Mouse (Mus musculus) cerebellum, adult 11-12 months (tissue): ENCODE measurements at regions not wholly inside any gene's neighbourhood (a gene's known extent, or its start where the extent isn't known, plus 50 kb on each side); places are given as distances from the start of the nearest gene placed in this dataset.

Experiments
- DNase-seq: peaks from one replicate; pipeline ENCODE4 v3.0.0; 2022

DNA sequence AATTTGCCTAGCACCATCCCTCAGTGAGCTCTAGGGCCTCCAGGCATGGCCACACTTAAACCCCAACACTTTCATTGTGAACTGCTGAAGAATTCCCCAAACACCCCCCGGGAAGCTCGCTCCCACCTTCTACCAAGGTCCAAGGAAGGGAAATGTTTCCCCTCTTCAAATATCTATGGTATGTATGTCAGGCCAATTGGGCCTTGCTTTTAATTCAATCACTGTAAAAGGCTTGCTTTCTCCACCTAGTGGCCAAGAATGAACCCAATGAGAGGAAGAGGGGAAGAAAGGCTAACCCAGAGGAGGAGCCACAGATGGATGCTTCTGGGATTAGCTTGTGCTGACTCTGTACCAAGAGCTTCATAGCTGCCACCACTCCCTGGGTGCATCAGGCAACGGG lies 336.3 kb upstream of the Tgfbr2 start:
- DNase-seq: no peak

DNA sequence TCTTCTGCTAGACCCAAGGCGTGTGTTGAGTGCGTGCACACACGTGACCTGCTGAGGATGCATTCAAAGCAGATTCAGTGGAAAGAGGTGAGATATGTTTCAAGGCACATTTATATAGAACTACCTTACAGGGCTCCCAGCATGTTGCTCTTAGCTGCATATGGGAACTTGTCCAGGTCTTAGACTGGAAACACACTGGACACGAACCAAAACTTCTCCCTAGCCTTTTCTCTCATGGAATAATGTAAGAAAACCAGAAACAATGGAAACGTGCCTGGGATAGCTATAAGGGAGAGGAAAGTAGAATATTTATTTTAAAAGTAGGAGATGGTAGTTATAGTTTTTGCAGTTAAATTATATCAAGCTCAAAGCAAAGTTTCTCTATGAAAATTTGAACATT lies 332.6 kb upstream of the Tgfbr2 start:
- no peak for DNase-seq

DNA sequence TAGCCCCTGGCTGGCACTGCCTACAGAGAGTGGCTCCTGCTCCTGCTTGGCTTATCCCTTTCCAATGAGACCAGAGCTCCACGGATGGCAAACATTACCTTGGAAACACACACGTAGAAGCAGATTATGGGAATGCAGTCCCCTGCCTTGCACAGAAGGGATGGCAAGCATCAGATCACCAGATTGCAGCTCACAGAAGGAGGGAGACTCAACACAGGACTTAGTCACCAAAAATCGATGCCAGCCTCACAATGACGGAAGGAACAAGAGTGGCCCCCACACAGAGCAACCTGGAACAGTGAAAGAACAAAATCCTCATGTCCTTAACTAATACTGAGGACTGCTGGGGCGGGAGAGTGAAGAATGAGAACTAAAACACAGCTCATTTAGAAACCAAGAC lies 327.7 kb upstream of the Tgfbr2 start:
- DNase-seq: peak; percentile 6

DNA sequence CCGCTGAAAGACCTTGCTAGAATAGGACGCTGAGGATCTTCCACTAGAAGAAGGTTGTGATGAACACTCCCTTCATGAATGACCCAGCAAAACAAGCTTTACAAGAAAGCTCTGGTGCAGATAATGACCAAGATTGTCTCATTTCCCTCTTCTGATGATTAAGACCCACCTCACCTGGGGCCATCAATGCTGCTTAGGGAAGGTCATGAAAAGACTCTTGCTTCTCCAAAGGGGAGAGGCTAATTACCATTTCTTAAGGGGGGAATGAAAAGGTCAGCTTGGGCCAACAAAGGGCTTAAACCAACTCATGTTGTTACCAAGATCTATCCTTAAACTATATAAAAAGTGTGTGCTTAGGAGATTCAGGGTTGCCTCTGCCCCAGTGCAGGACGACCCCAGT lies 325.8 kb upstream of the Tgfbr2 start:
- DNase-seq: no peak

DNA sequence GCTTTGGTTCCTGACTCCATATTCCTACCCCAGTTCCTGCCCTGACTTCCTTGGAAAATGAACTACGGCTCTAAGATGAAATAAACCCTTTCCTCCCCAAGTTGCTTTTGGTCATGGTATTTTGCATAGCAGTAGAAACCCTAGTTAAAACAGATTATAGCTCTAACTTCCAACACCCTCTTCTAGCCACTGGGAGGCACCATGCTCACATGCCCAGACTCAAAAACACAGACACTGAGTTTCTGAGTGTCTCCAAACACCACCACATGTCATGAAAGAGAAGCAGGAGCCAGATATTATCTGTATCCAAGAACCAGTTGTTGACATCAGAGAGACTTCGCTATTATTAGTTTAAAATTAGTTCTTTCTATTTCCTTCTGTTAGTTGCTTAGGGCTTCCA lies 316.1 kb upstream of the Tgfbr2 start:
- no peak for DNase-seq

DNA sequence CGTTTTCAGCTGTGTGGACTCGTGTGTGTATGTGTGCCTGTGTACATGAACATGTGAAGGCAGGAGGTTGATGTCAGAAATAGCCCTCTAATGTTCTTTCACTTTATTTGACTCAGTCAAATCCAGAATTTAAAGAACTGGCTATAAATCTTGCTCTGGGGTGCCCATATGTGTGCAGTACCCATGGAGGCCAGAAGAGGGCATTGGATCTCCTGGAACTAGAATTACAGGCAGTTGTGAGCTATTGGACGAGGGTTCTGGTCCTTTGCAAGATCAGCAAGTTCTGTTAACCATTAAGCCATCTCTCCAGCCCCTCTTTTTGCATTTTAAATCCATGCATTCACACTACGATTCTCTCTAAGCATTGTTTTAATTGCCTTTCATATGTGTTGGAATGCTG lies 314.6 kb upstream of the Tgfbr2 start:
- no peak for DNase-seq

DNA sequence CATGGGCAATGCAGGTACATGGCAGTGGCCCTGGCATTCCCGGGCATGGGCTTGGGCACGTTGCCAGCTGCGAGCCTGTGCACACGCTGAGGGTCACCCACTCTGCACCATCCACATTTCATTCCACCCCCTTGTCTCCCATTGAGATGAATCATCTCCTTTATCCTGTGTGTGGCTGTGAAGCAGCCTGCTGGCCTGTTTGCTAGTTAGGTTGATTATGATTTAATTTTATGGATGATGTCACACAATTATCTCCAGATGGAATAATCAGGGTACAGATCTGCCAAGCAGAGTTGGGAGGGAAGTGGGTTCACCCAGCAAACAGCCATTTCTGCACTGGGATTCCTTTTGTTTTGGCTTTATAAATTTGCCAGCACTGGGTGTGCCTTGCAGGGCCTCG lies 314.1 kb upstream of the Tgfbr2 start:
- no peak for DNase-seq

DNA sequence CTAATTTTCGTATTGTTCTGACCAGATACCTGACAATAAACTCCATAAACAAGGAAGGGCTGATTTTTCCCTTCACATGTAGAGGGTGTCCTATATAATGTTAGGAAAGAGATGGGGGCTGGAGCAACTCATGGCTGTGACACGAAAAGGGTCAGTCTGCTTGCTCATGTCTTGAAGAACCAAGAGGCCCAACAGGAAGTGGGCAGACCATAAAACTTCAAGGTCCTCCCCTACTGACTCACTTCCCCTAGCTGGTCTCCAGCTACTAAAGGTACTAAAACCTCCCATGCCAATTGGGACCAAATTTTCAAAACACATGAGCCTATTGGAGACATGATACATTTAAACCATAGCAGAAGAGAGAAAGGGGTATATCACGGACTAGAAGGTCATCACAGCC lies 302.1 kb upstream of the Tgfbr2 start:
- DNase-seq: no peak

DNA sequence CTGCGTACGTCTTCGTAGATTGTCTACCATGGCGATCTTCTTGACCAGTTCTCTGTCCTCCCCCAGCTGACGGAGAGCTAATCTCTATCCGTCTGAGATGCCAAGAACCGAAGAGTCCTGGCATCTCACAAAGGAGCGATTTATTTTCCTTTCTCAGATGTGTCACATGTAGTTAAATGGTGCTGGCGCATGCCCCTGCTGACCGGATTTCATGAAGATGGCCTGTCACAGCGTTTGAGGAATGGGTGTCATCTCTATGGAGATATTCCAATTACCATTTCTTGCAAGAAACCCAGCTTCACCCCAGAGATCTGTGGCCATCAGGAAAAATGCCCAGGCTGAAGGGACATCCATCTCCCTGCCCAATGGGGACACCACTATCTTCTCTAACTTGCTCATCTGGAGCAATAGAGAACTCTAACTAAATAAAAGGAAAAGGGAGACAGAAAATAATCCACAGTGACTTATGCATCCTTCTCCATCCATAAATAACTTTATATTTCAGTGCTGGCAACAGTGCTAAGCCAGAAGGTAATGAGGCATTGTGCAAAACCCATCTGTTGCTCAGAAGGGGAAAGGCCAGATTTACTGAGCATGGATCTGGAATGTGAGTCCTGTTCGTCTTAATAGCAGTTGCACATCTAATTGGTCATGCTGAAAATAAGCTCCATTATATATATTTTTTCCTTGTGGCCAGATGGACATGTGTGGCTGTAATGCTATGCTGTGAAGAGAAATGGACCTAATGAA lies 300.2 kb upstream of the Tgfbr2 start:
- DNase-seq: no peak

DNA sequence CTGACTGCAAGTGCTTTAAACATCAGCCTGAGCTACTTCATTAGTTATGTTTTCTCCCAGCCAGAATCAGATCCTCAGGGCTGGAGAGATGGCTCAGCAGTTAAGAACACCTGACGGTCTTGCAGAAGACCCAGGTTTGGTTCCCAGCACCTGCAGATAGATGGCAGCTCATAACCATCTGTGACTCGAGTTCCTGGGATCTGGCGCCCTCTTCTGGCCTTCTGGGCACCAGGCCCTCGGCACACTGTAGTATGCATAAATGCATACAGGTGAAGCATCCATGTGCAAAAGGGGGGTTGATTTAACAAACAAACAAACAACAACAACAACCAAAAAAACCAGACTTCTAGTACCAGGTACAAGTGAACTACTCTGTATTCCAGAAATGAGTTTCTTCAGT lies 297.7 kb upstream of the Tgfbr2 start:
- DNase-seq: no peak

DNA sequence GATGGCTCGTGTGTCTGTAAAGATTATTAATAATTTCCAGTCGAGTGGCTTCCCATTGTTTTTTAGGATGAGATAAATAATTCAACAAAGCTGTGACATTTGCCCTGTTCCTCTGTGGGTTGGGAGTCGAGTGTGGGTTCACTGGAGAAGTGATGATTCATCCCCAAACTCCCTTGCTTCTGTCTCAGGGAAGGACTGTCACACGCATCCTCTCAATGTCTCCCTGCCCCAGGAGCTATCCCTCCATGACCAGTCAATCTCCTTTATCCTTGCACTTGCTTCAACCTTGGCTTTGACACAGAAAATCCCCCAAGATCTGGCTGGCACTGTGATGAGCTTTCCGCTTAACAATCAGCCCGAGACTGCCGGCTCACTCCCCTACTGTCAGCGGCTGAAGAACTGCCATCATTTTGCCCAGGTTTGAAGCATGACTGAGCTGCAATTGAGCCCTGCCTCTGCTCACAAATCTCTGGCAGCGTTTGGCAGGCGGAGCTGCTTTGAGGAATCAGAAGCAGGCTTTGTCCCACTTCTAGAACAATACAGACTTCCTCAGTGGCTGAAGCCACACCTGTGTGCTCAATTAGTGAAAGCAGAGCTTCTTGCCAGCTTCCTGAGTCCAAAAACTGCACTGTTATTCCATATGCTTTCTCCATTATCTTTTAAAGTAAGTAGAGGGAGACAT lies 293.6 kb upstream of the Tgfbr2 start:
- DNase-seq: no peak

DNA sequence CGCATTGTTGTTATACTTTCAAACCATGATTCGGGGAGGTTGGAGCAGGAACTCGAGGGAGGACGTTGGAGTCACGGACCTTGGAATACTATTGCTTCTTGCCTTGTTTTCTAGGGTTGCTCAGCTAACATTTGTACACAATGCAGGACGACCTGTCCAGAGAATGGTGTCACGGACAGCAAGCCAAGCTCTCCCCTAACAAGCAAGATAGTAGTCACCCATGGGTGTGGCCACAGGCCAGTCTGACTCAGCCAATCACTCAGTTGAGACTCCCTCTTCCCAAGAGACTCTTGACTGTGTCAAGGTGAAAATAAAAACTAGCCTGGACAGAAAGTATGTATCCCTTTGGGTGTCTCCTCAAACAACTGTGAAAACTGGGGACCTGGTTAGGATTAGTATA lies 291.2 kb upstream of the Tgfbr2 start:
- no peak for DNase-seq

DNA sequence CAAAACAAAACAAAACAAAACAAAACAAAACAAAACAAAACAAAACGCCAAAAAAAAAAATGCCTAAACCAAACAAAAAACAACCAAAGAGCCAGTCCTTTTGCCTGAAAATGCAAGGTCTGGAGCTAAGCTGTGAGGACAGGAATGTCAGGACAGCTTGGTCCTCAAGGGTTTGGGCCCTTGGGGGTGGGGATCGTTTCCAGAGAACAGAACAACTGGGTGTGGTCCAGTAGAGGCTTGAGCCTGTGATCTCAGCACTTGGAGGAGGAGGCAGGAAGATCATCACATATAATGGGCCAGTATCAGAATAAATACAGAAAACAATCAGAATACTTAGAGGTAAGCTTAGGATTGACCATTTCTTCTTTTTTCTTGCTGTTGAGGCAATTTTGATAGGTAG lies 289.5 kb upstream of the Tgfbr2 start:
- DNase-seq: no peak

DNA sequence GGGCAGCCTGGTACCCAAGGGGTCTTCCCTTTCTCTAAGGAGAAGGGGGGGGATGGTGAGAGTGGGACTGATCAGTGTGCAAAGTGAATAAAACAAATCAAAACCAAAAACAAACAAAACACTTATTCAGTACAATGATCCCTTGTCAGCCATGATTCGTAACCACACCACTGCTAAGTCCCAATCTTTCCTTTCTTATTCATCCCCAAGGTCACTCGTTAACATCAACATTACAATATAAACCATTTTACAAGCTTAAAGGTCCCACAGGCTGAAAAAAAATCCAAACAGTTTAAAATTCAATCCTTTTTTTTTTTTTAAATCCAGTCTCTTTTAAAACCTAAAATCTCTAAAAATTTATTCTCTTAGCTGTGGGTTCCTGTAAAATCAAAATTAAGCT lies 287.1 kb upstream of the Tgfbr2 start:
- no peak for DNase-seq

DNA sequence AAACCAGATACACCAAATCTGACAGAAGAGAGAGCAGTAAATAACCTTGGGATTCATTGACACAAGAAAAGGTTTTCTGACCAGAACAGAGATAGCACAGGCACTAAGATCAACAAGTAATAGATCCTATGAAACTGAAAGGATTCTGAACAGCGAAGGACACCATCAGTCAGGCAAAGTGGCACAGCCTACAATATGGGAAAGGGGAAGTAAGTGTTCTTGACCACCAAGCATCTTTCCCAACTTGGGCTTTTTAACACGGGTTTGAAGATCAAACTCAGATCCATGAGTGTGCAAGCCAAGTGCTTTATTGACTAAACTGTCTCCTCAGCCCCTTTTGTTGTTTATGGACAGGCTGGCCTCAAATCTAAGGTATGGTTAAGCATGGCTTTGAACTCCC lies 284.9 kb upstream of the Tgfbr2 start:
- no peak for DNase-seq

DNA sequence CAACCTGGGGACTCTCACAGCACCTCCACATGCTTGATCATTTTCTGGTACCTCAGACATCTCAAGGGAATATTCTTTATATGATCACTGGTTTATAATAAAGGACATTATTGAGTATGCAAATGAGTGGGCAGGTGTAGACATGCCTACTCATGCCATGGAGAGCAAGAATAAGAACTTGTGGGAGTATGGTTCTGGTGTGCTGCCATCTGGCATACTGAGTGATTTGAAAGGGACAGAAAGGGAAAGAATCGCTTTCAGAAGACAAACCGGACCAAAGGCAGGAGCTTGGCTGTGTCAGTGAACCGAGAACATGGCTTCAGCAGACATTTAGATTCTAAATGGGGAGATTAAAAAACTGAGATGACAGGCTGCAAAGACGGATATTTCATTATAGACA lies 276.9 kb upstream of the Tgfbr2 start:
- DNase-seq: no peak

DNA sequence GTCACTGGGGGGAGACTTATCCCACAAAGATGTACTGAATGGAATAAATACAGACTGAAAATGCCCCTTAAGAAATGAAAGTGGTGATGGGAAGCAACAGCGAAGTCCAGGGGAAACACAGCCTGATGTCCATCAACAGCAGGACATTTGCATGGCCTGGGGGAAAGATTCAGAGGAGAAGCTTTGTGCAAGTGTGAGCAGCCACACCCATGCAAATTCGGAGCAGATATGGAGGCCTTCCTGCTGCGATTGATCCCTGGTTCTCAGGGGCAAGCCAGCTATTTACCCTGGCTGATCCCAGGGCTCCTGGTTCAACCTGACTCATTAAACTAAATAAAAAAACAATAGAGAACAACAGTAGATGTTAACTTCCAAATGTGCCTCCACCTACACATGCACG lies 275.7 kb upstream of the Tgfbr2 start:
- DNase-seq: no peak

DNA sequence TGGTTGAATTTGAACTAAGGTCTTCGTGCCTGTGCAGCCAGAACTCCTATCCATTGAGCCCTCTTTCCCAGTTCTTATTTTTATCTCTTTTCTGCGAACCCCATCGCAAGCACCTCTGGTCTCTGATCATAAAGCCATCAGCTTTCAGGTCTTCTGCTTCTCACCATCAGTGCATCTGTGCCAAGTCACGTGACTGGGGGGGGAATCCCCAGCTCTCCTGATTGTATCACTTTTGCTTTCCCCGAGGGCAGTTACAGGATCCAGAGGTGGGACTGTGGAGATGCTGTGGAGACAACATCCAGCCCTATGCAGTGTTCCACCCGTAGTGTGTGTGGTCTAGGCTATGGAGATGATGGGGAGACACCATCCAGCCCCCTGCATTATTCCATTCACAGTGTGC lies 272.6 kb upstream of the Tgfbr2 start:
- DNase-seq: no peak

DNA sequence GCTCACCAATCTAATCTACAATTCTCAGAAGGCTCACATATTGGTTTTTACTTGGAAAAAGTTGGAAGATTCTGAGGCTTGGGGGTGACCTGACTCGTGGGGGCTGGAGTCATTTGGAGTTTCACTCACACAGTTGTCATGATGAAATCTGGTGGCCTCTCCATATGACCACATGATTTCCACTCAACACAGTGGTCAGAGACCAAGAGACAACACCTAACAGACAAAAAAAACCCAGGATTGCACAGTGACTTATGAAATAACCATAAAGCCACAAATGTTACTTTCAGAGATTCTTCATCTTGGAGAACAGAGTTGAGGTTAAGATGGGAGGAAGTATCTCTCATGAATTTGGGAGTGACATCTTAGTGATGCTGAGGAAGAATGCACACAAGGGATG lies 263.4 kb upstream of the Tgfbr2 start:
- no peak for DNase-seq

DNA sequence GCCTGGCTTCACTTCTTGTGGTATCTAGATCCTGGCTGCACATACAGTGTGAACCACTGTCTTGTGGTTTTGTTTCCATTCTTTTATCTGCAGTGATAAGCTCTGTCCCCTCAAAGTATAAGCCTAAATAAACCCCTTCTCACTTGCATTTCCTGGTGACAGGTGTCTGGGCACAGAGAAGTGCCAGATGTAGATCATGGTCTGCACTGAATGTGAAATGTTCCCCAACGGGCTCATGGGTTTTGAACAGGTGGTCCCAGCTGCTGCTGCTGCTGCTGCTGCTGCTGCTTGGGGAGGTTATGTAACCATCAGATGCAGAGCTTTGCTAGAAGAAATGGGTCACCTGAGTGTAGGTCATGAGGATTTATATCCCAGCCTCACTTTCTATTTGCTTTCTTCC lies 259.3 kb upstream of the Tgfbr2 start:
- DNase-seq: no peak

DNA sequence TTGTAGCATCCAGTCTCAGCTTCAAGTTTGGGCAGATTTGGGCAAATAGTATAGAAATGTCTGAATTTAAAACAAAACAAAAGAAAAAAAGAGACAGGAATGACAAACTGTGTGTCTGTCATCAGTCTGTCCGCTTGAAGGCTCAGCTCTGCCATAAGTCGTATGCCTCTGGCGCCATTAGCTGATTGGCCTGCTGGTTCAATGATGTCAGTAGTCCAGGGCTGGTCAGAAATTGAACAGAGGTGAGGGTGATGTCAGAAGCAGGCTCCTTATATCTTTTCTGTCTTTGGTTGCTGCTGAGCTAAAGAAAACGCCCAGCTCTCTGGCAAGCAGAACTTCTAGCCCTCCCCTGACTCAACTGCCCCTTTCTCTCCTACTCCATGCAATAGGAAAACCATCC lies 253.9 kb upstream of the Tgfbr2 start:
- DNase-seq: no peak

DNA sequence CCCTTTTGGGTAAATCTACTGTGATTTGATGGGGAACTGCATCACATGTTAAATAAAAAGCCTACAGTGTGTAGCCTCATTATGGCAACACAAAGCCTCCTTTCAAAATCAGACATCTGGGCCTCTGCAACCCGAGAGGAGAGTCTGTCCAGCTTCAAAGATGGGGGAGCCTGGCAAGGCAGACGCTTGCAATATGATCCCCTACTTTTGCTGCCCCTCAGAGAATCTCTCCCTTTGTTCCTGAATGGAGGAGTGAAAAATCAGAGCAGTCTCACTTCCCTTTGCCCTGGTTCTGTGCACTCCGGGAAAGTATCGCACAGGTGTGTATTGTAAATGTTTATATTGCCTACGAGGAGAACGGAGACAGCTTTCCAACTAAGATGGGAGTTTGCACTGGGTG lies 253.3 kb upstream of the Tgfbr2 start:
- no peak for DNase-seq

DNA sequence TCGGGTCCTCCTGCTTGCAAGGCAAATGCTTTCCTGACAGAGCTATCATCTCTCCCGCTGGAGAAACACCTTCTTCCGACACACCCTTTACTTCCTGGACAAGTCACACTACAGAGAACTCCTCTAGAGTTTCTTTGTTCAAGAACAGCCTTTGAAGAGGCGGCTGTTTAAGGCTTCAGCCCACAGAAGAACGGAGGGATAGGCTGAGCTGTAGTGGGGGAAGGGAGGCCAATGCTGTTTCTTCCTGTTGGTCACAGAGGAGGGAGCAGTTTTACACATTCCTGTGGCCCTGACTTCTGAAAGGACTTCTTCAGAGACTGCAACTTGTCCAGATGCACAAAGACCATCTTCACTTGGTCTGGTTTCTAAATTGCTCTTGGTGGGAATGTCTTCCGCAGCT lies 252.1 kb upstream of the Tgfbr2 start:
- DNase-seq: no peak

DNA sequence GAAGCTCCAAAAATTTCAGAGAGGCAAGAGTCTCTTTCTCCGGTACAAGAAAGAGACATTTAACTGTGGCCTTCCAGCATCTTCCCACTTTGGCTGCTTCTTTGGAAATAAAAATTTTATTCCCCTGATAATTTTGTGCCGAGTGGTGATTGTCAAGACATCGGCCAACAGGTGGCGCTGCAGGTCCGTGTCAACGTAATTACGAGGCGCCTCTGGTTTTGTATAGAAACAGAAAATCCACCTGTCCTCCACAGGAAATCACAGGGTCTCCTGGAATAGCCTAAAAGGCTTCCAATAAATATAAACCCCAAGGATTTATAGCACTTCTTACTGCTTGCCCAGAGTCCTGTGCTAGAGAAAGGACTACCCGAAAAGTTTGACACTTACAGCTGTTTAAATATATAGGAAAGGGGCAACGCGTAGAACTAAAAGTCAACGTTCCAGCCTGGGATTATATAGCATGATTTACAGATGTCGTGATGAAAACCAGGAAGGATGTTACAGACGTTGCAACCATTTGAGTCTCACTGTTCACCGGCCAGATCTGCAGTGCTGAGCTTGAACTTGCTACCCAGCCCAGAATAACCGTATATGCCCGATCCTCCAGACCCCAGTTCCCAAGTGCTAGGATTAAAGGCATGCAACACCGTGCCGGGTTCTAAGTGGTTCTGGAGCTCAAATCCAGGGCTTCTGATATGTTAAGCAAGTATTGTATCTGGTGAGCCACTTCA lies 251.3 kb upstream of the Tgfbr2 start:
- DNase-seq: peak; percentile 9
